Mouse (Mus musculus) cortical plate, adult 2 months (tissue): ENCODE data around the gene Prkar1b. TPM values are rescaled to one million over a fixed set of nuclear protein-coding genes. Genes with fewer than 3 reads are reported as not detected.
A peak's percentile ranks its signal among the peaks of the same experiment; 100 is the strongest.

ENCODE experiments used
- H3K27ac ChIP-seq: fragments of 200-500 bp; 2 replicates; pipeline ENCODE4 v1.5.1; 2012; ENCODE audit warnings: low read length, control low read depth, inconsistent platforms; ENCODE audit not compliant: insufficient read depth
- H3K4me1 ChIP-seq: fragments of 200-500 bp; 2 replicates; pipeline ENCODE4 v1.6.1; 2011; ENCODE audit warnings: low read length; ENCODE audit not compliant: control insufficient read depth, insufficient read depth
- H3K4me3 ChIP-seq: fragments of 200-500 bp; 2 replicates; pipeline ENCODE4 v1.5.1; 2011; ENCODE audit warnings: mild to moderate bottlenecking, low read length, control low read depth; ENCODE audit not compliant: insufficient read depth
- CTCF ChIP-seq: fragments of 200-500 bp; IDR thresholded peaks from 2 replicates; pipeline ENCODE4 v1.5.1; 2011; ENCODE audit warnings: mild to moderate bottlenecking, control low read depth, low read length; ENCODE audit not compliant: insufficient read depth; ENCODE audit errors: extremely low read depth
- POLR2A ChIP-seq: fragments of 200-500 bp; IDR thresholded peaks from 2 replicates; pipeline ENCODE4 v1.6.1; 2011; ENCODE audit warnings: mild to moderate bottlenecking, low read length, control low read depth; ENCODE audit not compliant: insufficient read depth; ENCODE audit errors: extremely low read depth
- polyA plus RNA-seq: library from polyadenylated mRNA; depleted of rRNA; stranded (reverse); fragments of >200 nt; gene quantifications from 2 replicates; pipeline ENCODE4 v1.2.3, GENCODE M21; 2012

Gene Prkar1b
- polyA plus RNA-seq, 1 experiment = 862 TPM

DNA sequence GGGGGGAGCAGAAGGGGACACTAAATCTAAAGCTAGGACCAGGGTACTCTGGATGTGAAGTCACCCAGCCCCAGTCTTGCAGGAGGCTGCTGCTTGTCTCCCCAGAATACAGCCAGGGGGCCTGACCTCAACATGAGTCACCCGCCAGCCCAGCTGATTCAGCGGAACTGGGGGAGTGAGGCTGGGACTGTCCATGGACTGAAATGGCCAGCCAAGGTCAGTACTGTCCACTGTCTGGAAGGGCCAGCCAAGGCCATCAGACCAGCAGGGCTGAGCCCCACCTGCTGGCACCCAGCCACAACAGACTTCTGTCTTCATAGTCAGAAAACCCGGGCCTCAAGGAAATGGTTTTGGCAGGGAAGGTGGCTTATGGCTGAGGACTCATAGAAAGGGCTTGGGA lies 134.7 kb downstream of the Prkar1b start:
- H3K4me3 ChIP-seq = no peak overlapping the region
- no peak for TF ChIP-seq POLR2A
- TF ChIP-seq CTCF = no peak
- H3K4me1 ChIP-seq = no peaks in the 10 kb centered on the region
- no peak overlapping the region for H3K27ac ChIP-seq

- no peak overlapping the region for H3K27ac ChIP-seq
- H3K4me1 ChIP-seq = no peaks in the 10 kb centered on the region
- H3K4me3 ChIP-seq = no peak overlapping the region
- TF ChIP-seq POLR2A (no peak), CTCF (no peak)
These were observed 139.2 kb downstream of the Prkar1b start for GRCm38 (mm10) chr5:139010649-139011048.

- TF ChIP-seq POLR2A (no peak), CTCF (peak; percentile 38)
- no peak overlapping the region for H3K4me3 ChIP-seq
- H3K4me1 ChIP-seq = no peaks in the 10 kb centered on the region
- H3K27ac ChIP-seq = no peak overlapping the region
These were observed 142.5 kb downstream of the Prkar1b start for GRCm38 (mm10) chr5:139007141-139007775.

- Histone ChIP-seq H3K4me3 (no peak overlapping the region), H3K4me1 (no peaks in the 10 kb centered on the region), H3K27ac (no peak overlapping the region)
- TF ChIP-seq POLR2A (no peak), CTCF (no peak)
These were observed 145.2 kb downstream of the Prkar1b start for GRCm38 (mm10) chr5:139004588-139004987.

DNA sequence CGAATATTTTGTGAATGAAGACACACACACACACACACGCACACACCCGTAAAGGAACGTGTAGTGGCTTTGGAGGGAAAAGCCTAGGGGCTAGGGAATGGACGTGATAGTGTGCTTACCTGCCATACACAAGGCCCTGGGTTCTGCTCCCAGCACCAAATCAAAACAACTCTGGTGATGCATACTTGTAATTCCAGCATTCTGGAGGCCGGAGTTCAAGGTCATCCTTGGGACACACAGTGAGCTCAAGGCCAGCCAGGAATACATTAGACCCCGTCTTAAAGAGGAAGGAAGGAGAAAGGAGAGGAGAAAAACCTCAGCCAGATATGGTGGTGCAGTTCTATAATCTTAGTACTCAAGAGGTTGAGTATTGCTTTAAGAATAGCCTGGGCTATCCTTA lies 150.1 kb downstream of the Prkar1b start:
- no peaks in the 10 kb centered on the region for H3K4me1 ChIP-seq
- TF ChIP-seq POLR2A = no peak
- no peak overlapping the region for H3K27ac ChIP-seq
- H3K4me3 ChIP-seq = no peak overlapping the region

DNA sequence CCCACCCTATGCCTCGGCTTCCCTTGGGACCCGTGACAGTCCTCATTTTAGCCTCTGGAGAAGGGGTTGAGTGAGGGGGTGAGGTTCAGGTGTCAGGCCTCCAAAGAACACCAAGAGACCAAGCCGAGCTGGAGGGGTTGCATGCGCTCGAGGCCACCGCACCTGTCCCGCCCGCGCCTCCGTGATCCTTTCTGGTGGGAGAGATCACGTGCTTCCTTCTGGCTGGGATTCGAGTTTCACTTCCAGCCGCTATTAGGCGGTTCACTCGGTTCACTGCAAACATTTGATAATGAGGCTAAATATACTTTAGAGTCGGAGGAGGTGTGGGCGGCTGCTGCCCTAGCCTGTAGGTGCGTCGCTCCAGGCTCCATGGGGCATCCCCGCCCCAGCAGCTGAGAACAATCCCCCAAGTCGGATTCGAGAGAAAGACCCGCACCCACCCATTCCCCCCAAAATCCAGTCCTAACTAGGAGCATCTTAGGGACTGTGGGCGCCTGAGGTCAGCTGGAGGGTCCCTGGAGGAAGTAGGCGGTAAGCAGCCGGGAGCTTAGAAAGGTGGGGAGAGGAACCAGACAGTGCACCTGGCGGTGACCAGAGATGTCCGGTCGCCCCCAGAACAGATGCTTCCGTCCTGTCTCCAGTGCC lies 151.7 kb downstream of the Prkar1b start:
- no peak for TF ChIP-seq CTCF
- TF ChIP-seq POLR2A = no peak
- H3K27ac ChIP-seq = no peak overlapping the region
- peak overlapping the region; percentile 4 for H3K4me3 ChIP-seq
- H3K4me1 ChIP-seq = no peaks in the 10 kb centered on the region

- Histone ChIP-seq H3K4me1 (no peaks in the 10 kb centered on the region), H3K27ac (peak within 1 kb of the TSS; percentile 35; the same call in 1 of the 2 replicates), H3K4me3 (peak within 1 kb of the TSS; percentile 90)
- no peak for TF ChIP-seq CTCF
- no peak for TF ChIP-seq POLR2A
These were observed 152.5 kb downstream of the Prkar1b start, which contains the start of gene Pdgfa for GRCm38 (mm10) chr5:138997171-138997788. Pdgfa (minus strand) TSS chr5:138997370.

- 0 out of 2 replicates have a peak, but pooled peaks have one; percentile 30 for TF ChIP-seq CTCF
- TF ChIP-seq POLR2A = no peak
- H3K27ac ChIP-seq = no peak overlapping the region; the same call in 1 of the 2 replicates
- no peaks in the 10 kb centered on the region for H3K4me1 ChIP-seq
- H3K4me3 ChIP-seq = peak overlapping the region; percentile 90
These were observed 153.3 kb downstream of the Prkar1b start for GRCm38 (mm10) chr5:138996322-138997073.

DNA sequence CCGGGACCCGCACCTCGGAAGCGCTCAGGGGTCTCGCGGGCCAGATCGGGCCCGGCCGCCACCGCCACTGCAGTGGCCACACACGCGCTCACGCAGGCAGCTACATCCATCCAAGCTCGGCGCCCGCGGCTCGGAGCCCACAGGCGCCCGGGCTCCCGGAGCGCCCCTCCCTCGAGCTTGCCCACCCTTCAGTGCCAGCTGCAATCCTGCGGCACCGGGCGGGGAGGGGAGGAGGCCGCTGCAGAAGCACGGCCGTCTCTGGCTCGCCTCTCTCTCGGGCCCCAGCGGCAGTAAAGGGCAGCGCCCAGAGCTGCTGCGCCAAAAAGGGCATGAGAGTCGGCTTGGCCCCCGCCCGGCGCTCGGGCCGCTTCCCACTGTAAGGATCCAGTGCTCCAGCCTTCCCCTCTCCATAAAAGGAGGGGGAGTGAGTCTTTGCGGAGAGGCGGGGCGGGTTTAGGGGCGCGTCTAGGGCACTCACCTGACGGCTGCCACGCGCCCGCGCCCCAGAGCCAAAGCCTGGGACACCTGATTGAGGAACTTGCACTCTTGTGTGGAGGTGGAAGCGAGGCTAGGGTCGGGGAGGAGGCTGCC lies 154.0 kb downstream of the Prkar1b start:
- Histone ChIP-seq H3K27ac (peak overlapping the region; percentile 84), H3K4me3 (peak overlapping the region; percentile 90), H3K4me1 (0 out of 2 replicates have a peak, but pooled peaks cover 2% of the 10 kb centered on the region)
- TF ChIP-seq POLR2A (no peak), CTCF (no peak)
